Mouse (Mus musculus) MEL (cell line): ENCODE data around the gene H2-Q7.
"Not testable (repeated sequence)": the region's sequence is repeated elsewhere in the genome, so short reads cannot be mapped to it uniquely, and the experiment has no call there.

Experiments
- CHD1 ChIP-seq: IDR thresholded peaks from 2 replicates; pipeline ENCODE4 v1.6.1; 2012; ENCODE audit warnings: low read depth, mild to moderate bottlenecking, inconsistent platforms, low read length, improper control_type of control experiment
- CTCF ChIP-seq, 3 experiments: IDR thresholded peaks in 2 of 3; conservative IDR thresholded peaks in 1 of 3; 2 replicates each; pipeline ENCODE4 v1.5.1; 2011 to 2012; ENCODE audit warnings: low read length in 3 of 3, low read depth in 2 of 3, mild to moderate bottlenecking in 2 of 3, improper control_type of control experiment in 1 of 3, inconsistent platforms in 1 of 3, mixed read lengths in 1 of 3, moderate library complexity in 1 of 3; ENCODE audit not compliant: control insufficient read depth in 1 of 3, insufficient read depth in 1 of 3, poor library complexity in 1 of 3, severe bottlenecking in 1 of 3
- EP300 ChIP-seq, 2 experiments: IDR thresholded peaks; 2 replicates each; pipeline ENCODE4 v1.6.1; 2011; ENCODE audit warnings: improper control_type of control experiment in 2 of 2, low read length in 2 of 2, low read depth in 1 of 2, mild to moderate bottlenecking in 1 of 2
- MEF2A ChIP-seq: IDR thresholded peaks from 2 replicates; pipeline ENCODE4 v1.6.1; 2014; ENCODE audit warnings: low read depth, mild to moderate bottlenecking, inconsistent platforms, low read length, improper control_type of control experiment; ENCODE audit not compliant: poor library complexity, insufficient replicate concordance, severe bottlenecking; ENCODE audit errors: extremely low read depth
- MYB ChIP-seq: IDR thresholded peaks from 2 replicates; pipeline ENCODE4 v1.6.1; 2011; ENCODE audit warnings: mild to moderate bottlenecking, low read depth, low read length, improper control_type of control experiment
- MYC ChIP-seq: IDR thresholded peaks from 2 replicates; pipeline ENCODE4 v1.6.1; 2011; ENCODE audit warnings: low read depth, mild to moderate bottlenecking, low read length, improper control_type of control experiment, moderate library complexity
- NRF1 ChIP-seq: IDR thresholded peaks from 2 replicates; pipeline ENCODE4 v1.6.1; 2014; ENCODE audit warnings: low read depth, mild to moderate bottlenecking, inconsistent platforms, low read length, improper control_type of control experiment, moderate library complexity; ENCODE audit not compliant: poor library complexity, insufficient read depth, severe bottlenecking
- POLR2AphosphoS5 ChIP-seq: IDR thresholded peaks from 2 replicates; pipeline ENCODE4 v1.6.1; 2012; ENCODE audit warnings: low read depth, borderline replicate concordance, mild to moderate bottlenecking, inconsistent platforms, low read length, moderate library complexity, mixed read lengths
- RAD21 ChIP-seq: IDR thresholded peaks from 2 replicates; pipeline ENCODE4 v1.6.1; 2011; ENCODE audit warnings: mild to moderate bottlenecking, low read depth, low read length, improper control_type of control experiment
- RCOR1 ChIP-seq: IDR thresholded peaks from 2 replicates; pipeline ENCODE4 v1.6.1; 2012; ENCODE audit warnings: low read depth, mild to moderate bottlenecking, inconsistent platforms, low read length, improper control_type of control experiment
- SIN3A ChIP-seq: IDR thresholded peaks from 2 replicates; pipeline ENCODE4 v1.6.1; 2012; ENCODE audit warnings: low read length, improper control_type of control experiment, inconsistent platforms
- SMC3 ChIP-seq: IDR thresholded peaks from 2 replicates; pipeline ENCODE4 v1.6.1; 2011; ENCODE audit warnings: low read depth, low read length, improper control_type of control experiment
- USF2 ChIP-seq, 2 experiments: IDR thresholded peaks; 2 replicates each; pipeline ENCODE4 v1.6.1; 2011 to 2012; ENCODE audit warnings: improper control_type of control experiment in 2 of 2, low read length in 2 of 2, borderline replicate concordance in 1 of 2, inconsistent platforms in 1 of 2, low read depth in 1 of 2, mild to moderate bottlenecking in 1 of 2; ENCODE audit not compliant: insufficient read depth in 1 of 2
- ZKSCAN1 ChIP-seq: IDR thresholded peaks from 2 replicates; pipeline ENCODE4 v1.6.1; 2012; ENCODE audit warnings: low read depth, mild to moderate bottlenecking, inconsistent platforms, low read length, improper control_type of control experiment, moderate library complexity

GRCm38 (mm10) chr17:35393864-35394800 lies 44.8 kb upstream of the H2-Q7 start:
- not testable (repeated sequence) for TF ChIP-seq NRF1; EP300 (IDR thresholded peaks at IDR 0.05; ENCODE audit: low read depth in 1 of 2, low read length in 2 of 2); CHD1; ZKSCAN1; CTCF (IDR thresholded peaks at IDR 0.05 in 2 of 3, conservative IDR thresholded peaks at IDR 0.05 in 1 of 3; ENCODE audit: control insufficient read depth in 1 of 3, insufficient read depth in 1 of 3, low read depth in 2 of 3, low read length in 3 of 3, poor library complexity in 1 of 3, severe bottlenecking in 1 of 3); RCOR1; MYB; SMC3; USF2 (IDR thresholded peaks at IDR 0.05; ENCODE audit: borderline replicate concordance in 1 of 2, insufficient read depth in 1 of 2, low read depth in 1 of 2, low read length in 2 of 2); MEF2A; MYC; RAD21; POLR2AphosphoS5; SIN3A
